Mouse (Mus musculus): ENCODE data around the gene B4galt2. TPM values are rescaled to one million over a fixed set of nuclear protein-coding genes. Genes with fewer than 3 reads are reported as not detected.
A peak's percentile ranks its signal among the peaks of the same experiment; 100 is the strongest.

The B4galt2 gene
- polyA plus RNA-seq, 1 experiment from 2014 or later: 31.5 TPM

DNA sequence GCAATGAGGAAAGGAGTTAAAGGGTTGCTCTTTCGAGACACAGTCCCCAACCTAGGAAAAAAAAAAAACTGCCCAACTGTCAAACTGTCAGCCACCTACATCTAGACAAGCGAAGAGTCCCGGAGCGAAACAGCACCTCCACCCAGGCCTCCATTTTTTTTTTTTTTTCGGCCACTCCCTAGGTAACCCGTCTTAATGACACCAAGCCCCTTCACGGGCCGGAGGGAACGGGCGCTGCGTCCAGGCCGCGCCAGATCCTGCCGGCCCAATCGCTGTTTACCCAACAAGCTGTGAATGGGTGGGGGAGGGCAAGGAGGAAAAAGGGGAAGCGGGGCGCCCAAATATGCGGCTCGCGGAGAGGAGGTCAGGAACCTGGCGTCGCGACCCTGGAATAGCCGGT is 3.4 kb upstream of the B4galt2 start:
- no peaks in the 10 kb centered on the region for H3K27me3 ChIP-seq (ENCODE audit: control insufficient read depth, insufficient read depth, low read length)
- peaks cover 25% of the 10 kb centered on the region for H3K36me3 ChIP-seq (ENCODE audit: control insufficient read depth, insufficient read depth, low read length)
- no peaks in the 10 kb centered on the region for H3K9me3 ChIP-seq (ENCODE audit: control insufficient read depth, low read length)
- no peak overlapping the region; the same call in 1 of the 2 replicates for H3K27ac ChIP-seq (ENCODE audit: low read depth, low read length)
- peaks cover 26% of the 10 kb centered on the region; the same call in 1 of the 2 replicates for H3K4me1 ChIP-seq (ENCODE audit: control insufficient read depth, insufficient read depth, low read length)
- H3K4me3 ChIP-seq (ENCODE audit: low read length): peak overlapping the region; percentile 77
- H3K4me2 ChIP-seq (replicated peaks; ENCODE audit: low read depth, low read length): peak overlapping the region; percentile 53
- H3K9ac ChIP-seq (ENCODE audit: low read depth, low read length): peak overlapping the region; percentile 71
- ATAC-seq (ENCODE audit: low FRiP score, low TSS enrichment): no peak
- 3% methylated on average over 18 of the region's 24 CpGs for WGBS

- 78% methylated on average over 9 of the region's 9 CpGs for WGBS
- Histone ChIP-seq H3K9me3 (ENCODE audit: control insufficient read depth, low read length) (no peaks in the 10 kb centered on the region), H3K27me3 (ENCODE audit: control insufficient read depth, insufficient read depth, low read length) (no peaks in the 10 kb centered on the region), H3K27ac (ENCODE audit: low read depth, low read length) (no peak overlapping the region), H3K4me2 (replicated peaks; ENCODE audit: low read depth, low read length) (peak overlapping the region; percentile 53), H3K4me3 (ENCODE audit: low read length) (peak overlapping the region; percentile 77; the same call in 1 of the 2 replicates), H3K36me3 (ENCODE audit: control insufficient read depth, insufficient read depth, low read length) (peaks cover 27% of the 10 kb centered on the region), H3K9ac (ENCODE audit: low read depth, low read length) (peak overlapping the region; percentile 71; the same call in 1 of the 2 replicates), H3K4me1 (ENCODE audit: control insufficient read depth, insufficient read depth, low read length) (peaks cover 23% of the 10 kb centered on the region; the same call in 1 of the 2 replicates)
- no peak for ATAC-seq (ENCODE audit: low FRiP score, low TSS enrichment)
Measured at GRCm38 (mm10) chr4:117885994-117886393, 2.7 kb upstream of the B4galt2 start.

GRCm38 (mm10) chr4:117885093-117885492 is 1.8 kb upstream of the B4galt2 start:
- H3K9ac ChIP-seq (ENCODE audit: low read depth, low read length): no peak overlapping the region
- ATAC-seq (ENCODE audit: low FRiP score, low TSS enrichment): no peak
- H3K4me2 ChIP-seq (replicated peaks; ENCODE audit: low read depth, low read length): no peak overlapping the region
- H3K27me3 ChIP-seq (ENCODE audit: control insufficient read depth, insufficient read depth, low read length): no peaks in the 10 kb centered on the region
- no peak overlapping the region for H3K27ac ChIP-seq (ENCODE audit: low read depth, low read length)
- H3K36me3 ChIP-seq (ENCODE audit: control insufficient read depth, insufficient read depth, low read length): peaks cover 35% of the 10 kb centered on the region
- H3K4me3 ChIP-seq (ENCODE audit: low read length): no peak overlapping the region
- 91% methylated on average over 10 of the region's 10 CpGs for WGBS
- peaks cover 19% of the 10 kb centered on the region; the same call in 1 of the 2 replicates for H3K4me1 ChIP-seq (ENCODE audit: control insufficient read depth, insufficient read depth, low read length)
- no peaks in the 10 kb centered on the region for H3K9me3 ChIP-seq (ENCODE audit: control insufficient read depth, low read length)

DNA sequence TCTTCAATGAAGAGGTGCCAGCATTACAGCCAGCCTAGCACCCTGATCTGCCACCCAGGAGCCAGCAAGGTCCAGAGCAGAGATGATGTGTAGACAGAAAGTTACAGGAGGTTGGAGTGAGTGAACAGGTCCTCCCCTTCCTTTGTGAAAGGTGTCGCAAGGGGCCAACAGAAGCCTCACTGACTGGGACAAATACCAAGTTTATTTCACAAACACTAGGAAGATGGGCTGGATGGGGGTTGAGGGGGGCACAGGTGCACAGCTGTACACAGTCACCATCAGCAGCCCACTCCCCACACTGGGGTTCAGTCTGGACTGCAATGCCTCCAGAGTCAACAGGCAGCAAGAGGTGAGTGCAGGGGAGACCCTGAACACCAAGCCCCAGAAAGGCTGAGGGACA is 859 bp upstream of the B4galt2 start:
- 100% methylated on average over 1 of the region's 1 CpGs for WGBS
- Histone ChIP-seq H3K36me3 (ENCODE audit: control insufficient read depth, insufficient read depth, low read length) (peaks cover 36% of the 10 kb centered on the region), H3K4me2 (replicated peaks; ENCODE audit: low read depth, low read length) (peak overlapping the region; percentile 87), H3K27ac (ENCODE audit: low read depth, low read length) (no peak overlapping the region), H3K4me3 (ENCODE audit: low read length) (no peak overlapping the region), H3K9me3 (ENCODE audit: control insufficient read depth, low read length) (no peaks in the 10 kb centered on the region), H3K9ac (ENCODE audit: low read depth, low read length) (no peak overlapping the region; the same call in 1 of the 2 replicates), H3K27me3 (ENCODE audit: control insufficient read depth, insufficient read depth, low read length) (no peaks in the 10 kb centered on the region), H3K4me1 (ENCODE audit: control insufficient read depth, insufficient read depth, low read length) (peaks cover 19% of the 10 kb centered on the region; the same call in 1 of the 2 replicates)
- no peak for ATAC-seq (ENCODE audit: low FRiP score, low TSS enrichment)

DNA sequence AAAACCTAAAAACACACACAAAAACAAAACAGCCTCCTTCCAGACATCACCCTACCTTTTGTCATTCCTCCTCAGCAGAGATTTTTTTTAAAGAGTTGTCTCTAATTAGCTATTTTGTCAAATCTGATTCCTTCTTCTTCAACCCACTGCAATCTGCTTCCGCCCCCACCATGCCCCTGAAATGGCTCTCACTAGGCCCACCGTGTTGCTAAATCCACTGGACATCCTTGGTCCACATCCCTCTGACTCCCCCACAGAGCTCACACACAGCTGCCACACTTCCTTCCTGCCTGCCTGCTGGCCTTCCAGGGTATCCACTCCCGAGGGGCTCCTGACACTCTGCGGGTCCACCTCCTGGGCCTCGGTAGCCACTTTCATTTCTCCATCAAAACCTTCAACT is 4.6 kb downstream of the B4galt2 start:
- Histone ChIP-seq H3K9me3 (ENCODE audit: control insufficient read depth, low read length) (no peaks in the 10 kb centered on the region), H3K4me1 (ENCODE audit: control insufficient read depth, insufficient read depth, low read length) (peaks cover 11% of the 10 kb centered on the region; the same call in 1 of the 2 replicates), H3K4me2 (replicated peaks; ENCODE audit: low read depth, low read length) (no peak overlapping the region), H3K27ac (ENCODE audit: low read depth, low read length) (no peak overlapping the region), H3K27me3 (ENCODE audit: control insufficient read depth, insufficient read depth, low read length) (no peaks in the 10 kb centered on the region), H3K36me3 (ENCODE audit: control insufficient read depth, insufficient read depth, low read length) (peaks cover 39% of the 10 kb centered on the region; the same call in 1 of the 2 replicates), H3K4me3 (ENCODE audit: low read length) (no peak overlapping the region), H3K9ac (ENCODE audit: low read depth, low read length) (no peak overlapping the region)
- no peak for ATAC-seq (ENCODE audit: low FRiP score, low TSS enrichment)
- 59% methylated on average over 5 of the region's 5 CpGs for WGBS

GRCm38 (mm10) chr4:117878301-117878700 is 5.0 kb downstream of the B4galt2 start:
- H3K9me3 ChIP-seq (ENCODE audit: control insufficient read depth, low read length): no peaks in the 10 kb centered on the region
- H3K9ac ChIP-seq (ENCODE audit: low read depth, low read length): no peak overlapping the region
- H3K4me2 ChIP-seq (replicated peaks; ENCODE audit: low read depth, low read length): no peak overlapping the region
- peaks cover 11% of the 10 kb centered on the region; the same call in 1 of the 2 replicates for H3K4me1 ChIP-seq (ENCODE audit: control insufficient read depth, insufficient read depth, low read length)
- no peaks in the 10 kb centered on the region for H3K27me3 ChIP-seq (ENCODE audit: control insufficient read depth, insufficient read depth, low read length)
- no peak overlapping the region for H3K27ac ChIP-seq (ENCODE audit: low read depth, low read length)
- peaks cover 40% of the 10 kb centered on the region; the same call in 1 of the 2 replicates for H3K36me3 ChIP-seq (ENCODE audit: control insufficient read depth, insufficient read depth, low read length)
- WGBS: 46% methylated on average over 10 of the region's 10 CpGs
- H3K4me3 ChIP-seq (ENCODE audit: low read length): no peak overlapping the region
- ATAC-seq (ENCODE audit: low FRiP score, low TSS enrichment): no peak

- WGBS: 86% methylated on average over 9 of the region's 9 CpGs
- no peak for ATAC-seq (ENCODE audit: low FRiP score, low TSS enrichment)
- Histone ChIP-seq H3K36me3 (ENCODE audit: control insufficient read depth, insufficient read depth, low read length) (peaks cover 24% of the 10 kb centered on the region; the same call in 1 of the 2 replicates), H3K4me1 (ENCODE audit: control insufficient read depth, insufficient read depth, low read length) (peaks cover 17% of the 10 kb centered on the region), H3K4me3 (ENCODE audit: low read length) (no peak overlapping the region), H3K4me2 (replicated peaks; ENCODE audit: low read depth, low read length) (no peak overlapping the region), H3K9me3 (ENCODE audit: control insufficient read depth, low read length) (no peaks in the 10 kb centered on the region), H3K27ac (ENCODE audit: low read depth, low read length) (no peak overlapping the region), H3K9ac (ENCODE audit: low read depth, low read length) (no peak overlapping the region), H3K27me3 (ENCODE audit: control insufficient read depth, insufficient read depth, low read length) (no peaks in the 10 kb centered on the region)
Measured at GRCm38 (mm10) chr4:117873615-117874014, 9.7 kb downstream of the B4galt2 start.

- ATAC-seq (ENCODE audit: low FRiP score, low TSS enrichment): peak; percentile 41; the same call in 1 of the 2 replicates
- Histone ChIP-seq H3K27ac (ENCODE audit: low read depth, low read length) (no peak within 1 kb of the TSS), H3K4me1 (ENCODE audit: control insufficient read depth, insufficient read depth, low read length) (peaks cover 17% of the 10 kb centered on the region), H3K36me3 (ENCODE audit: control insufficient read depth, insufficient read depth, low read length) (peaks cover 21% of the 10 kb centered on the region; the same call in 1 of the 2 replicates), H3K27me3 (ENCODE audit: control insufficient read depth, insufficient read depth, low read length) (no peaks in the 10 kb centered on the region), H3K4me2 (replicated peaks; ENCODE audit: low read depth, low read length) (peak within 1 kb of the TSS; percentile 53), H3K4me3 (ENCODE audit: low read length) (peak within 1 kb of the TSS; percentile 25), H3K9ac (ENCODE audit: low read depth, low read length) (peak within 1 kb of the TSS; percentile 51; the same call in 1 of the 2 replicates), H3K9me3 (ENCODE audit: control insufficient read depth, low read length) (no peaks in the 10 kb centered on the region)
- 4% methylated on average over 14 of the region's 14 CpGs for WGBS
Measured at GRCm38 (mm10) chr4:117872471-117872886, 10.8 kb downstream of the B4galt2 start, which contains the start of gene Ccdc24. TSS of gene Ccdc24 (minus strand) at chr4:117872557.

DNA sequence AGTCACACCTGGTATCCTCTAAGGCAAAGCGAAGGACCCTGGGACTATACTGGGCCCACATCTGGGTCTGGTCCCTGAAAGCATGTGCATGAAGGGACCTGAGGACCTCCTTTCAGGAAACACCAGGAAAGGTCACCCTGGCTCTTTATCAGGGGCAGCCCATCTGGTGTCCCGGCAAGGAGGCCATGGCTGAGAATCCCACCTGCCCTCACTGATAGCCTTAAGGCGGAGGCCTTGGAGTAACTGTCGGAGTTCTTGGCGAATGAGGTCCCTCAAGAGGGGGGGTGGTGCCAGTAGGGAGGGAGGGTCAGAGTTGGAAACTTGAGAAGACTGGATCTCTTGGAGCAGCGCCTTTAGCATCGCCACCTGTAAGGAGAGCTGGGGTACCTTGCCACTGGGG is 11.5 kb downstream of the B4galt2 start:
- 0 out of 2 replicates have a peak, but pooled peaks have one; percentile 5 for ATAC-seq (ENCODE audit: low FRiP score, low TSS enrichment)
- peaks cover 17% of the 10 kb centered on the region for H3K4me1 ChIP-seq (ENCODE audit: control insufficient read depth, insufficient read depth, low read length)
- H3K27ac ChIP-seq (ENCODE audit: low read depth, low read length): no peak overlapping the region
- WGBS: 46% methylated on average over 7 of the region's 7 CpGs
- H3K9ac ChIP-seq (ENCODE audit: low read depth, low read length): no peak overlapping the region
- H3K36me3 ChIP-seq (ENCODE audit: control insufficient read depth, insufficient read depth, low read length): peaks cover 17% of the 10 kb centered on the region; the same call in 1 of the 2 replicates
- H3K9me3 ChIP-seq (ENCODE audit: control insufficient read depth, low read length): no peaks in the 10 kb centered on the region
- peak overlapping the region; percentile 53 for H3K4me2 ChIP-seq (replicated peaks; ENCODE audit: low read depth, low read length)
- no peak overlapping the region for H3K4me3 ChIP-seq (ENCODE audit: low read length)
- H3K27me3 ChIP-seq (ENCODE audit: control insufficient read depth, insufficient read depth, low read length): no peaks in the 10 kb centered on the region
